Mouse (Mus musculus) embryonic fibroblast, embryonic 13.5 days (primary cell): ENCODE measurements around the gene Polh.
A peak's percentile ranks its signal among the peaks of the same experiment; 100 is the strongest.

Experiments
- CTCF ChIP-seq: IDR thresholded peaks from 2 replicates; pipeline ENCODE4 v1.5.1; 2011; ENCODE audit warnings: mild to moderate bottlenecking, control low read depth, low read length, moderate library complexity, borderline replicate concordance; ENCODE audit not compliant: insufficient read depth
- POLR2A ChIP-seq: IDR thresholded peaks from 2 replicates; pipeline ENCODE4 v1.6.1; 2011; ENCODE audit warnings: low read depth, mild to moderate bottlenecking, control low read depth, low read length, moderate library complexity

DNA sequence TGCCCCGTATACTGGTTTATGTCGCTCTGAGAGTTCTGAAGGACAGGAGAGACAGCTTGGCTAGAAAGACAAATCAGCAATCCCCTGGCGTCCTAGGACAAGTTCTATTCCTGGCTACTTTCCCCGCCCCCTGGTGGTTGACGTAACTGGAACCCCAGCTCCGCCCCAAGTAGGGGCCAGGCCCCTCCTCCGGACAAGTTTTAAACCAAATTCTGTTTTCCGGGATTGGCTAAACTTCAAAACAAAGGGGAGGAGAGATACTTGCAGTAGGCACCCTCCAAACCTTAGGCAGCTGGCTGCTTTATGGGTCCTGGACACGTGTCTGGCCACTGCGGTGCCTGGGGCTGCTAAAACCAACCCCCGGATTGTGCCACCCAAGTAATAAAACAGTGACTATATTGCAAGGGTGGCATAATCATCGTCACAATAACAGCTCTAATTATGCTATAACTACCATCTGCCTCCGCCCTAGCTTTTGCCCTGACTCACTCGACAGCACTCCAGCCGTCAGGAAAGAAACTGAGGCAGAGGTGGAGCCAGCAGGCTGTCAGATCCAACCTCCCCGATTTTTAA is 42.3 kb downstream of the Polh start:
- TF ChIP-seq CTCF (no peak), POLR2A (peak; percentile 75)
